Mouse (Mus musculus) thymus, adult 2 months (tissue): ENCODE data around the gene Gm20388.

Experiments used
- CTCF ChIP-seq: fragments of 200-500 bp; IDR thresholded peaks from 2 replicates; pipeline ENCODE4 v1.5.1; 2012; ENCODE audit warnings: mild to moderate bottlenecking, control low read depth, low read length, moderate library complexity, borderline replicate concordance; ENCODE audit not compliant: control insufficient read depth, poor library complexity, insufficient read depth; ENCODE audit errors: extremely low read depth
- POLR2A ChIP-seq: fragments of 200-500 bp; IDR thresholded peaks from 2 replicates; pipeline ENCODE4 v1.6.1; 2012; ENCODE audit warnings: mild to moderate bottlenecking, low read length, control low read depth, moderate library complexity; ENCODE audit not compliant: control insufficient read depth, poor library complexity, insufficient read depth; ENCODE audit errors: extremely low read depth

DNA sequence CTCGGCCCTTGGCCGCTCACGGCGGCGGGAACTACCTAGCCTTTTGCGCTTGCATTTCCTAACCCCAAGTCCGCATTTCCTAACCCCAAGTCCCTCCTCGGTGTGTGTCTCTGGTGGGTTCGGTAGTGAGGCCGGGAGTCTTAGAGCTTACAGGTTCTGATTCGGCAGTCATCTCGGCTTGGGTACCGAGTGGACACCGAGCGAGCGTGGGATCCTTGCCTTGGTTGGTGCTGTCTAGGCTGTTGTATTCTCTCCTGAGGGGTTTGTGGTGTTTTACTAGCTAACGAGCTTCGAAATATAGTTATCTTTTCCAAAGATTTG lies 4321.6 kb downstream of the Gm20388 start:
- no peak for TF ChIP-seq CTCF
- no peak for TF ChIP-seq POLR2A
